Mouse (Mus musculus) intestine, embryonic 16.5 days (tissue): ENCODE measurements around the gene Negr1. TPM values are rescaled to one million over a fixed set of nuclear protein-coding genes. Genes with fewer than 3 reads are reported as not detected.

Experiments used
- ATAC-seq: fragments of 200-750 bp; cut with Nextera tagmentation; 2 replicates; pipeline ENCODE4 v1.8.0; 2017; ENCODE audit warnings: moderate TSS enrichment, moderate library complexity
- H3K27ac ChIP-seq: fragments of 300-500 bp; sonication (generic); 2 replicates; pipeline ENCODE4 v1.5.1; 2014; ENCODE audit warnings: mild to moderate bottlenecking, low read length
- H3K27me3 ChIP-seq: fragments of 300-500 bp; sonication (generic); replicated peaks from 2 replicates; pipeline ENCODE4 v1.6.1; 2014; ENCODE audit warnings: low read length, control low read depth, mixed read lengths; ENCODE audit not compliant: control insufficient read depth, insufficient read depth
- H3K36me3 ChIP-seq: fragments of 300-500 bp; sonication (generic); 2 replicates; pipeline ENCODE4 v1.6.1; 2014; ENCODE audit warnings: low read length, control low read depth; ENCODE audit not compliant: control insufficient read depth, insufficient read depth
- H3K4me1 ChIP-seq: fragments of 300-500 bp; sonication (generic); 2 replicates; pipeline ENCODE4 v1.6.1; 2014; ENCODE audit warnings: low read length, control low read depth, mixed read lengths; ENCODE audit not compliant: control insufficient read depth, insufficient read depth
- H3K4me2 ChIP-seq: fragments of 300-500 bp; sonication (generic); 2 replicates; pipeline ENCODE4 v1.6.1; 2014; ENCODE audit warnings: low read depth, low read length, control low read depth
- H3K4me3 ChIP-seq: fragments of 300-500 bp; sonication (generic); 2 replicates; pipeline ENCODE4 v1.5.1; 2014; ENCODE audit warnings: mild to moderate bottlenecking, low read length
- H3K9ac ChIP-seq: fragments of 300-500 bp; sonication (generic); 2 replicates; pipeline ENCODE4 v1.6.1; 2014; ENCODE audit warnings: low read depth, low read length
- H3K9me3 ChIP-seq: fragments of 300-500 bp; sonication (generic); 2 replicates; pipeline ENCODE4 v1.6.1; 2016; ENCODE audit warnings: low read length, control low read depth; ENCODE audit not compliant: control insufficient read depth
- WGBS: fragments of 180-500 bp; shearing (Covaris S2); extraction: QIAGEN DNeasy Blood & Tissue Kit; methylation state at CpG from one replicate; pipeline ENCODE4 v1.1.7; 2014; 5-methylcytosine and 5-hydroxymethylcytosine counted together
- polyA plus RNA-seq: library from polyadenylated mRNA; unstranded; fragments of >200 nt; fragmentation: Nextera tagmentation; extraction: Ambion mirVana; gene quantifications from 2 replicates; pipeline ENCODE4 v1.2.1, GENCODE M21; 2015

Negr1 gene
- polyA plus RNA-seq, 1 experiment from 2014 or later = 2.5 TPM

GRCm38 (mm10) chr3:156934778-156935290 lies 373.2 kb downstream of the Negr1 start:
- no peak for ATAC-seq
- Histone ChIP-seq H3K4me1 (no peaks in the 10 kb centered on the region), H3K4me2 (no peak overlapping the region), H3K36me3 (no peaks in the 10 kb centered on the region), H3K9me3 (no peaks in the 10 kb centered on the region), H3K27me3 (no peaks in the 10 kb centered on the region), H3K27ac (no peak overlapping the region), H3K4me3 (no peak overlapping the region), H3K9ac (no peak overlapping the region)
- 42% methylated on average over 5 of the region's 5 CpGs for WGBS

DNA sequence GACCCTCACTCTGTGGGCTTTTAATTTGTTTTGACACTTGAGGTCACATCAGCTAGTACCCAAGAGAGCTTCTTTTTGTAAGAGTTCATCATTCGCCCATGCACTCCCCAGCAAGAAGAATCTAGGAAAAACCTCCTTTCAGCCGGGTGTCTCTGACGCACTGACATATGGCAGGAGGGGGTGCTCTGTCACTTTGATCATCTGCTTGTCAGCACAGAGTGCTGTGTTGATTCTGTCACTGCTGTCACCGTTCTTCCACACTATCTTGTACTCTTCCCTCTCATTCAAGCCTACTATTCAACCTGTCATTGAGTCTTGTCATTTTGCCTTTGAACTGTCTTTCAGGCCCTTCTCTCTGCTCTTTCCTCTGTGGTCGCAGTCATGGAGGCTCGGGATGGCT lies 385.8 kb downstream of the Negr1 start:
- H3K27ac ChIP-seq = no peak overlapping the region
- 71% methylated on average over 6 of the region's 6 CpGs for WGBS
- no peak overlapping the region for H3K4me2 ChIP-seq
- no peaks in the 10 kb centered on the region for H3K9me3 ChIP-seq
- no peaks in the 10 kb centered on the region for H3K4me1 ChIP-seq
- no peaks in the 10 kb centered on the region for H3K27me3 ChIP-seq
- no peak for ATAC-seq
- H3K9ac ChIP-seq = no peak overlapping the region
- no peak overlapping the region for H3K4me3 ChIP-seq
- H3K36me3 ChIP-seq = no peaks in the 10 kb centered on the region

- Histone ChIP-seq H3K9ac (no peak overlapping the region), H3K9me3 (no peaks in the 10 kb centered on the region), H3K4me3 (no peak overlapping the region), H3K4me1 (no peaks in the 10 kb centered on the region), H3K4me2 (no peak overlapping the region), H3K36me3 (no peaks in the 10 kb centered on the region), H3K27me3 (no peaks in the 10 kb centered on the region), H3K27ac (no peak overlapping the region)
- no peak for ATAC-seq
- 77% methylated on average over 6 of the region's 6 CpGs for WGBS
These were observed 391.4 kb downstream of the Negr1 start for GRCm38 (mm10) chr3:156952970-156953369.

GRCm38 (mm10) chr3:156955094-156955493 lies 393.5 kb downstream of the Negr1 start:
- Histone ChIP-seq H3K9me3 (no peaks in the 10 kb centered on the region), H3K9ac (no peak overlapping the region), H3K27ac (no peak overlapping the region), H3K4me3 (no peak overlapping the region), H3K4me1 (no peaks in the 10 kb centered on the region), H3K36me3 (no peaks in the 10 kb centered on the region), H3K27me3 (no peaks in the 10 kb centered on the region), H3K4me2 (no peak overlapping the region)
- WGBS = 91% methylated on average over 4 of the region's 4 CpGs
- ATAC-seq = no peak

DNA sequence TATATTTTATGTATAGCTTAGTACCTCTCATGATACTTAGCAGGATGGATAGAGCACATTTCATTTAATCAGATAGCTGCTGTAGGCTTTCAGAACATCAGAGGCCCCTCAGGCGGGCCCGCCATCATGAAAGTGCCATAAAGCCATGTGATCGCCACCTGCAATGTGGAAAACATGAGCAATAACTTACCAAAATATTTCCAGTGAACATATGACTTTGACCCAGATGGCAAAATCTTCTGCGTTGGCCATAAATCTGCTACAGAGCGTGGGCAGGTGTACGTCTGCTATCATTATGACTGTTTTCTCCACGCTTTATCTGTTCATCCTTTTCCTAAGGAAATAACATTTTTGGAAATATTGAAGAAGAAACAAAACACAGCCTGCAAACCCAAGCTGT lies 397.0 kb downstream of the Negr1 start:
- no peaks in the 10 kb centered on the region for H3K27me3 ChIP-seq
- H3K4me3 ChIP-seq = no peak overlapping the region
- H3K9me3 ChIP-seq = no peaks in the 10 kb centered on the region
- no peak overlapping the region for H3K4me2 ChIP-seq
- H3K27ac ChIP-seq = no peak overlapping the region
- no peak overlapping the region for H3K9ac ChIP-seq
- ATAC-seq = no peak
- 93% methylated on average over 7 of the region's 7 CpGs for WGBS
- no peaks in the 10 kb centered on the region for H3K36me3 ChIP-seq
- no peaks in the 10 kb centered on the region for H3K4me1 ChIP-seq

DNA sequence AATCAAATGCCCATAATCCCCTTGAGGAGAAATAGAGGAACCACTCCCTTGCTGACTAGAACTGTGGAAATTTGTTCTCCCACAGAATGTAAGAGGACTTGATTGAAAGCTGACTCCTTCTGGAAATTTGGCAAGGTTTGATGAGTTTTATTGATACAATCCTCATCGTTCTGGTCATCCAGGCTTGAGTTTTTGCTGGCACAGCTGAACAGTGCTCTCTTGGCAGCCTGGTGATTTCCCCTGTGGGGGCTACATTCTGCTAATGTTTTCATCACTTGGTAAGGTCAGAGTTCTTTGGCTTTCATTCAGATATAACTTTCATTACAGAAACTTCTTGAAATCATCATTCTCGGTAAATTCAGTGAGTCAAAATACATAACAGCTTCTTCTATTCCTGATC lies 407.2 kb downstream of the Negr1 start:
- Histone ChIP-seq H3K4me2 (no peak overlapping the region), H3K4me3 (no peak overlapping the region), H3K27ac (no peak overlapping the region), H3K9ac (no peak overlapping the region), H3K36me3 (no peaks in the 10 kb centered on the region), H3K27me3 (no peaks in the 10 kb centered on the region), H3K9me3 (no peaks in the 10 kb centered on the region), H3K4me1 (no peaks in the 10 kb centered on the region)
- ATAC-seq = no peak
- WGBS = 73% methylated on average over 2 of the region's 2 CpGs

- Histone ChIP-seq H3K27me3 (no peaks in the 10 kb centered on the region), H3K4me2 (no peak overlapping the region), H3K9ac (no peak overlapping the region), H3K9me3 (no peaks in the 10 kb centered on the region), H3K4me3 (no peak overlapping the region), H3K27ac (no peak overlapping the region), H3K4me1 (no peaks in the 10 kb centered on the region), H3K36me3 (no peaks in the 10 kb centered on the region)
- 82% methylated on average over 2 of the region's 2 CpGs for WGBS
- no peak for ATAC-seq
These were observed 409.5 kb downstream of the Negr1 start for GRCm38 (mm10) chr3:156971104-156971503.

DNA sequence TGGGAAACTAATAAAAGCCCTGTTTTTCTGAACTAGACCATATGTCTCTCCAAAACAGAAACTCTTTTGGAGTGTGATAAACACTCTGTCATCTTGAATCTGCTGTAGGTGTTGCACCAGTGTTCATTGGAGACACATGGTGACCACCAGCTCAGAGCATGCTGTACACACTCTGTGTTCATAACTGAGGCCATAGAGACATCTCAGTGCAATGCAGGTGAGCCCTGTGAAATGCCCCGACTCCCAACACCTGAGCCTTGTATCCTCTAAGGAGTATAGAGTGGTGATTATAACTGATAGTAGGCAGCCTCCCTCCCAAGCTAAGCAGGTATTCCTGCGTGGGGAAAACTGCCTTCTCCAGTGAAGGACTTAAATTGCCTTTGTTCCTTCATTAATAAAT lies 415.2 kb downstream of the Negr1 start:
- no peak overlapping the region for H3K27ac ChIP-seq
- H3K4me3 ChIP-seq = no peak overlapping the region
- H3K9me3 ChIP-seq = no peaks in the 10 kb centered on the region
- no peaks in the 10 kb centered on the region for H3K36me3 ChIP-seq
- no peaks in the 10 kb centered on the region for H3K27me3 ChIP-seq
- no peak overlapping the region for H3K4me2 ChIP-seq
- H3K4me1 ChIP-seq = no peaks in the 10 kb centered on the region
- 54% methylated on average over 2 of the region's 2 CpGs for WGBS
- H3K9ac ChIP-seq = no peak overlapping the region
- ATAC-seq = no peak

- no peak overlapping the region for H3K9ac ChIP-seq
- 50% methylated on average over 11 of the region's 11 CpGs for WGBS
These were observed 418.6 kb downstream of the Negr1 start for GRCm38 (mm10) chr3:156980042-156980716.

DNA sequence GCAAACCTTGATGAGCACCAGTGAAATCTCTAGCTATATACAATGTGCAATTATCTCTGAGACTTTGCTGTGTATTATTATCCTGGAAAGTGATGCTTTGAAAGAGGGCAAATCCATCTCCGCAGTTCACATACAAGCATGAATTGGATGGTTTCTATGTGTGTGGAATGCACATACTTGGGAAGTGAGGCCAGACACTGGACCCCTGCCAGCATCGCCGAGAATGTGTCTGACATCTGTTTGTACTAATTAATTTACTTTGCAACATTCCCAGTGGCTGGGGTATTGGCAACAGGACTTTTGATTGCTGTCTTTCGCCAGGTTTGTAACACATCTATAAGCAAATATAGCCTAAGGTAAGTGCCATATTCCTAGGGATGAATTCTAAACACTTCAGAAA lies 420.5 kb downstream of the Negr1 start:
- no peaks in the 10 kb centered on the region for H3K4me1 ChIP-seq
- H3K9me3 ChIP-seq = no peaks in the 10 kb centered on the region
- H3K27ac ChIP-seq = no peak overlapping the region
- H3K4me3 ChIP-seq = no peak overlapping the region
- 45% methylated on average over 4 of the region's 4 CpGs for WGBS
- no peaks in the 10 kb centered on the region for H3K36me3 ChIP-seq
- ATAC-seq = no peak
- no peak overlapping the region for H3K4me2 ChIP-seq
- no peak overlapping the region for H3K9ac ChIP-seq
- H3K27me3 ChIP-seq = no peaks in the 10 kb centered on the region

More at GRCm38 (mm10) chr3:156980042-156980716, 418.6 kb downstream of the Negr1 start:
- Histone ChIP-seq H3K4me3 (no peak overlapping the region), H3K36me3 (no peaks in the 10 kb centered on the region), H3K27me3 (no peaks in the 10 kb centered on the region), H3K9me3 (no peaks in the 10 kb centered on the region), H3K27ac (no peak overlapping the region), H3K4me2 (no peak overlapping the region), H3K4me1 (no peaks in the 10 kb centered on the region)
- no peak for ATAC-seq
